Mouse (Mus musculus): Measurements from ENCODE around the gene Antxr1.
"Not testable (repeated sequence)": the region's sequence is repeated elsewhere in the genome, so short reads cannot be mapped to it uniquely, and the experiment has no call there.

Gene Antxr1

DNA sequence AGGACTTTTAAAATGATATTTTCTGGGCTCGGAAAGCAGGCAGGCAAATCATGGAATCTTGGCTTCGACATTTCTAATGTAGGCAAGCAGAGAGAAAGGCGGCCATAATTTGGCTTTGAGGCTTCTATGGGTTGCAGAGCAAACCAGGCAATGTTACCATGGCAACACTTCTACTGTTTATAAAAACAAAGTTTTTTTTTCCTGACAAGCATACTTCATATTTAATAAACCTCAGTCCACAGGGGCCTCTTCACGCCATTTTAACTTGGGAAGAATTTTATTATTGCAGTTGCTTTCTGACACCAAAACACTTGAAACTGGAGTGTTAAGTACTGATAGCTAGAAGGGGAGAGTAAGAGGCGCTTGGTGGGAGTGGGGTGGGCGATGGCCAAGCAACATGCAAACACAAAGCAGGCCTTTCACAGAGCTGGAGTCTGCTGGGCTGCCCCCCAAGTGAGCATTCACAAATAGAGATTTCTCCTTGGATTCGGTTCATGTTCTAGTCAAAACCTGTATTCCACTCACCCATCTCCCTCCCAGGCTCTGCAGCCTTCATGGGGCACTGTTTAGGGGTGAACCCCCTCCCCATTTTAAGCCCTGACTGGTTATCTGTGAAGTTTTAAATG is 235.8 kb downstream of the Antxr1 start:
- DNase-seq: no peak

DNA sequence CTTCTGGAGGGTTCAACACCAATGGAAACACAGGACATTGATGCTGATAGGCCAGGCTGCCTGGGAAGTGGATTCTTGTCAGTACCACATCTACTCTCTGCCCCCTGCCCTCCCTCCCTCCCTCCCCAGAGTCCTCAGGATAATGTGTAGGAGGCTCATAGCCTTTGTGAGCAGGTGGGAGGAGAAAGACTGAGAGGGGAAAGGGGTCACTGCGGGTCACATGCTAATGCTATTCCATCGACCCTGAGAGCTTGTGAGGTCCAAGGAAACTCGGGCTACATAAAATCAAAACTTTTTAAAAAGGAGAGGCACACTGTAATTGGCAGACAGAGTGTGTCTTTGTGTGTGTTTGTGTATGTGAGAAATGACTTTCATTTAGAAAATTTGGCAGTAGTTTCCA is 236.4 kb downstream of the Antxr1 start:
- no peak for DNase-seq

DNA sequence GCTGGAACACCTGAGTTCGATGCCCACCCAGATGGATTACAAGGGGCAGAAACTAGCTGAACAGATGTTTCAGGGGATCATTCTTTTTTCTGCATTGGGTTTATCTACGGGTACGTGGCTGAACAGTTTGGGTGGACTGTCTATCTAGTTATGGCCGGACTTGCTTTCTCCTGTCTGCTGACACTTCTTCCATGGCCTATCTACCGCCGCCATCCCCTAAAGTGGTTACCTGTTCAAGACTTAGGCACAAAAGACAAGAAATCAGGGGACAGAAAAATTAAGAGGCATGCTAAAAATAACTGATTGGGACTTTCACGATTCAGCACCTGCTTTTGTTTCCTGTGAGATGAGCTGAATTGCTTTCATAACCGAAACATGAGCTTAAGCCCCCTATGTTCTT is 242.0 kb downstream of the Antxr1 start:
- DNase-seq: not testable (repeated sequence)

DNA sequence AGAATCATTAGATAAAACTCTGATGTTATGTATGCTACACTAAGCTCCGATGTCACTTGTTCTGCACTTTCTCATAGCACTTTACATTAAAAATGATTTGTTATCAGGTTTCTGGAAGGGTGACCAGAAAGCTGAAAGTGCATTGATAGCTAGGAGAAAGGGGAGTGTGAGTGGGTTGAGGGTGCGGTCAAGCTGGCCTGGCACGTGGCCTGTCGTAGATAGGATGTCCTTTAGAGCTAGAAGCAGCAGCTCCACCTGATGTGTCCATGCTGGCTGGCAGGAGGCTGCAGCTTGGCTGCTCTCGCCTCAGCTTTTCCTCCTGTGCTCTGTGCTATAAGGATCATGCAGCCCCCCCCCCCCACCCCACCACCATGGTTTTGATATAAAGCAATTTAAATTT is 243.1 kb downstream of the Antxr1 start:
- no peak for DNase-seq

DNA sequence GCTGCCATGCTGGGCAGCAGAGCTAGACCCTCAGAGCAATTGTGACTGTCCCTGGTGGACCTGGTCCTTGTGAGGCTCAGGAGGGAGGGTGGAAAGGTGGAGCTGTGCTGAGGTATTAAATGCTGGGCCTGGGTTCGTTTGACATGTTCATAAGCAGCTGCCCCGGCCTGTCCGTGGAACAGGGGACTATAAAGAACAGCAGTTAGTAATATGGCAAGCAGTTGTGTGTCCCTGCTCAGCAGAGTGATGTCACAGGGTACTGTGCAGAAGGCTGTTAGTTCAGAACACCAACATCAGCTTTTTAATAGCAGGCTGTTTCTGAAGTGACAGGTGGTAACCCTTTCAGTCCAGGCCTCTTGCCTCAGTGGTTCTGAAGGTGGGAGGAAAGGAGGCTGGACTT is 244.7 kb downstream of the Antxr1 start:
- DNase-seq: no peak

DNA sequence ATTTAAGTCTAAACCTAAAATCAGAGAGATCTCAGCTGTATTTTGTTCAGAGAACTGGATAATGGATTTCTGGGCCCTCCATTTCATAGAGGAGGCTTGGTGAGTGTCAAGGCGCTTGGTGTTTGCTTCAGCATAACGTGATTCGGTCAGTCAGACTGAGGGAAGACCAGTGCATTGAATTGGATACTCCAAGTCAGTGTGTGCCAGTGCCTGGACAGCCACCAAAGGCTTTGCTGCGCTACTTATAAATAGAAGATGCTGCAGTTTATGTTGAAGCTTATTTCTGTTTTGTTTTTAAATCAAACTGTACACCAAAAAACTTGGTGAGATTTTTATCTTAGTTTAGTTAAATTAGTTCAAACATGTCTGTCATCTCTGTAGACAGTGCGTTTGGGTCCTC is 247.3 kb downstream of the Antxr1 start:
- no peak for DNase-seq

DNA sequence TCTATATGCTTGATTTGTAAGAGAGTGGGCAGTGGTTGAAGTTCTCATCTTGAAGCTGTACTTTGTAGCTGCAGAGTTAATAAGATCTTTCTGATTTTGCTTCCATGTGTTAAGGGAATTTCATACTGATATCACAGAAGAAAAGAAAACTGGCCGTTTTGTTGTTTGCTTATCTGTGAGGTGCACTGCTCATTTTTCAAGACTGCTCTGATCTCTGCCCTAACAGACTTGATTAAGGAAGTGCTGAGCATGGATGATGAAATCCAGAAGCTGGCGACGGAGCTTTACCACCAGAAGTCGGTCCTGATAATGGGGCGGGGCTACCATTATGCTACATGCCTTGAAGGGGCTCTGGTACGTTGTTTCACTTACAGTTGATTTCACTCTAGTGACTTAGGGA is 250.6 kb downstream of the Antxr1 start:
- no peak for DNase-seq
